In genomic region chr10:90431974-90432373, GRCm38 (mm10) we compare ENCODE assay signal across 12 mouse cellular contexts.
DNase-seq lines count a peak whose midpoint lies in the region; ATAC-seq and TF ChIP-seq lines count a peak whose summit lies in the region.
"Had no signal": no experiment of that assay in that cellular context is flagged by ENCODE, and none has a peak within 500 bp of the region (broad histone marks: within the 10 kb centered on the region; RNA-seq: fewer than 3 reads in every experiment).

No protein-coding gene starts in this region.

- H3K27me3 ChIP-seq in embryonic facial prominence, embryonic 14.5 days (replicated peaks; ENCODE audit: control insufficient read depth, insufficient read depth, low read length), result no peaks in the 10 kb centered on the region
- H3K27me3 ChIP-seq in midbrain, postnatal 0 days (ENCODE audit: insufficient read depth, low read length), result no peaks in the 10 kb centered on the region
- H3K27me3 ChIP-seq: CH12.LX had no signal

- peak overlapping the region; percentile 45 for H3K4me2 ChIP-seq in embryonic facial prominence, embryonic 14.5 days (ENCODE audit: low read depth, low read length)
- peak overlapping the region; percentile 30; the same call in 1 of the 2 replicates for H3K4me2 ChIP-seq in midbrain, postnatal 0 days (ENCODE audit: low read depth, low read length, poor library complexity, severe bottlenecking)

- peak; percentile 6 for DNase-seq in kidney, adult 18-20 months
- DNase-seq in kidney, postnatal 25 days, result no peak
- no peak for DNase-seq in embryonic facial prominence, embryonic 14.5 days (ENCODE audit: low spot score)
- peak; percentile 32 for DNase-seq in layer of hippocampus, adult 9-10 months (ENCODE audit: low spot score)
- peak; percentile 13 for DNase-seq in midbrain, postnatal 0 days (ENCODE audit: low spot score)
- no peak for DNase-seq in gastrocnemius, adult 18-20 months (ENCODE audit: low spot score)
- DNase-seq: cerebellum, adult 9-11 months; lung, postnatal 10 days had no signal

- no peaks in the 10 kb centered on the region for H3K4me1 ChIP-seq in embryonic facial prominence, embryonic 14.5 days (ENCODE audit: control insufficient read depth, insufficient read depth, low read length)
- H3K4me1 ChIP-seq in midbrain, postnatal 0 days (ENCODE audit: insufficient read depth, low read length), result peaks cover 3% of the 10 kb centered on the region; the same call in 1 of the 2 replicates

- no peak overlapping the region for H3K27ac ChIP-seq in embryonic facial prominence, embryonic 14.5 days (replicated peaks; ENCODE audit: low read depth, low read length)
- no peak overlapping the region for H3K27ac ChIP-seq in midbrain, postnatal 0 days (ENCODE audit: low read depth, low read length)

- WGBS in embryonic facial prominence, embryonic 14.5 days, result 35% methylated on average over 9 of the region's 9 CpGs
- 56% methylated on average over 9 of the region's 9 CpGs for WGBS in midbrain, postnatal 0 days

- H3K4me3 ChIP-seq in embryonic facial prominence, embryonic 14.5 days (ENCODE audit: low read depth, low read length), result no peak overlapping the region
- H3K4me3 ChIP-seq in midbrain, postnatal 0 days (ENCODE audit: low read depth, low read length), result no peak overlapping the region

- H3K9me3 ChIP-seq in embryonic facial prominence, embryonic 14.5 days (ENCODE audit: control insufficient read depth, low read length), result no peaks in the 10 kb centered on the region
- no peaks in the 10 kb centered on the region for H3K9me3 ChIP-seq in midbrain, postnatal 0 days (ENCODE audit: low read length)

- H3K36me3 ChIP-seq in embryonic facial prominence, embryonic 14.5 days (ENCODE audit: control insufficient read depth, insufficient read depth, low read length), result no peaks in the 10 kb centered on the region
- H3K36me3 ChIP-seq in midbrain, postnatal 0 days (ENCODE audit: insufficient read depth, low read length), result no peaks in the 10 kb centered on the region

- no peak for ATAC-seq in embryonic facial prominence, embryonic 14.5 days (ENCODE audit: low read depth)
- ATAC-seq in midbrain, postnatal 0 days (ENCODE audit: low FRiP score), result no peak
- no peak for ATAC-seq in granulocyte monocyte progenitor cell, adult 5-6 weeks (replicated peaks; ENCODE audit: poor library complexity, severe bottlenecking)
- ATAC-seq in erythroblast, adult 5-6 weeks (replicated peaks; ENCODE audit: low FRiP score, poor library complexity, severe bottlenecking), result no peak
- ATAC-seq: activated CD4-positive, CD25-positive, alpha-beta regulatory T cell, adult 4 months had no signal

- no peak overlapping the region for H3K9ac ChIP-seq in embryonic facial prominence, embryonic 14.5 days (ENCODE audit: low read depth, low read length)
- 0 out of 2 replicates have a peak overlapping the region, but pooled peaks have one; percentile 13 for H3K9ac ChIP-seq in midbrain, postnatal 0 days (replicated peaks; ENCODE audit: low read length, poor library complexity, severe bottlenecking)

- no peak for TF ChIP-seq CTCF in midbrain, postnatal 0 days (IDR thresholded peaks at IDR 0.05)

Comparison
In these comparisons a context has a peak if more than half of its experiments do, and no peak if none do; other contexts are left out.
1. DNase-seq: peak in kidney, adult 18-20 months (single experiment), layer of hippocampus, adult 9-10 months (single experiment) and midbrain, postnatal 0 days (single experiment); none in kidney, postnatal 25 days (0 of 2), embryonic facial prominence, embryonic 14.5 days (single experiment) and gastrocnemius, adult 18-20 months (single experiment).